Mouse (Mus musculus) 3134 (cell line): ENCODE results near the gene Gripap1.
"Not testable (repeated sequence)": the region's sequence is repeated elsewhere in the genome, so short reads cannot be mapped to it uniquely, and the experiment has no call there.

Experiments
- DNase-seq: peaks from one replicate; pipeline ENCODE4 v3.0.0-alpha.2; 2011; ENCODE audit warnings: low spot score; ENCODE audit not compliant: insufficient read length; ENCODE audit errors: extremely low read depth

Gripap1 gene

GRCm38 (mm10) chrX:7789542-7790136, at the start of gene Gripap1:
Gripap1 (plus strand) TSS chrX:7789765.
- DNase-seq: peak; percentile 68

GRCm38 (mm10) chrX:7740082-7740819, 49.3 kb upstream of the Gripap1 start:
- peak; percentile 54 for DNase-seq

- DNase-seq: no peak
These were observed 48.5 kb upstream of the Gripap1 start for GRCm38 (mm10) chrX:7741103-7741502.

- no peak for DNase-seq
These were observed 46.1 kb upstream of the Gripap1 start for GRCm38 (mm10) chrX:7743470-7743869.

GRCm38 (mm10) chrX:7744940-7745339, 44.6 kb upstream of the Gripap1 start:
- DNase-seq: no peak

- DNase-seq: no peak
These were observed 44.1 kb upstream of the Gripap1 start for GRCm38 (mm10) chrX:7745429-7745828.

GRCm38 (mm10) chrX:7750432-7751116, 39.0 kb upstream of the Gripap1 start, which contains the start of gene Ccdc120:
Ccdc120 (minus strand) TSS chrX:7750905.
- DNase-seq: peak; percentile 82

GRCm38 (mm10) chrX:7753627-7754026, 35.9 kb upstream of the Gripap1 start:
- not testable (repeated sequence) for DNase-seq

GRCm38 (mm10) chrX:7762137-7762920, 27.2 kb upstream of the Gripap1 start, which contains the start of gene Tfe3:
Tfe3 (plus strand) TSS chrX:7762560.
- peak; percentile 94 for DNase-seq

GRCm38 (mm10) chrX:7762921-7763197, 26.7 kb upstream of the Gripap1 start:
- no peak for DNase-seq

- DNase-seq: peak; percentile 63
These were observed 25.8 kb upstream of the Gripap1 start for GRCm38 (mm10) chrX:7763631-7764393.

GRCm38 (mm10) chrX:7764657-7765280, 24.8 kb upstream of the Gripap1 start:
- no peak for DNase-seq

- no peak for DNase-seq
These were observed 24.3 kb upstream of the Gripap1 start for GRCm38 (mm10) chrX:7765281-7765670.

- peak; percentile 80 for DNase-seq
These were observed 23.8 kb upstream of the Gripap1 start for GRCm38 (mm10) chrX:7765764-7766163.

GRCm38 (mm10) chrX:7769302-7770017, 20.1 kb upstream of the Gripap1 start:
- no peak for DNase-seq

- no peak for DNase-seq
These were observed 16.8 kb upstream of the Gripap1 start for GRCm38 (mm10) chrX:7772766-7773165.

GRCm38 (mm10) chrX:7775501-7776205, 13.9 kb upstream of the Gripap1 start:
- no peak for DNase-seq

- DNase-seq: no peak
These were observed 13.1 kb upstream of the Gripap1 start for GRCm38 (mm10) chrX:7776329-7777082.
